Mouse (Mus musculus): ENCODE measurements at regions not wholly inside any gene's neighbourhood (a gene's known extent, or its start where the extent isn't known, plus 50 kb on each side); places are given as distances from the start of the nearest gene placed in this dataset.

- Histone ChIP-seq H3K4me3 (ENCODE audit: low read length) (no peak overlapping the region), H3K4me1 (ENCODE audit: control insufficient read depth, insufficient read depth, low read length) (0 out of 2 replicates have a peak, but pooled peaks cover under 1% of the 10 kb centered on the region), H3K36me3 (ENCODE audit: control insufficient read depth, insufficient read depth, low read length) (no peaks in the 10 kb centered on the region), H3K27me3 (ENCODE audit: control insufficient read depth, insufficient read depth, low read length) (no peaks in the 10 kb centered on the region), H3K9me3 (ENCODE audit: control insufficient read depth, low read length) (no peaks in the 10 kb centered on the region), H3K9ac (ENCODE audit: low read depth, low read length) (no peak overlapping the region), H3K27ac (ENCODE audit: low read depth, low read length) (0 out of 2 replicates have a peak overlapping the region, but pooled peaks have one; percentile 47), H3K4me2 (replicated peaks; ENCODE audit: low read depth, low read length) (no peak overlapping the region)
- ATAC-seq (ENCODE audit: low FRiP score, low TSS enrichment): peak; percentile 55; the same call in 1 of the 2 replicates
These were observed 165.8 kb upstream of the Sox11 start for GRCm38 (mm10) chr12:27508226-27508560.

- Histone ChIP-seq H3K27ac (ENCODE audit: low read depth, low read length) (peak overlapping the region; percentile 37; the same call in 1 of the 2 replicates), H3K9me3 (ENCODE audit: control insufficient read depth, low read length) (no peaks in the 10 kb centered on the region), H3K27me3 (ENCODE audit: control insufficient read depth, insufficient read depth, low read length) (no peaks in the 10 kb centered on the region), H3K4me1 (ENCODE audit: control insufficient read depth, insufficient read depth, low read length) (peaks cover 6% of the 10 kb centered on the region; the same call in 1 of the 2 replicates), H3K9ac (ENCODE audit: low read depth, low read length) (no peak overlapping the region), H3K4me3 (ENCODE audit: low read length) (no peak overlapping the region), H3K4me2 (replicated peaks; ENCODE audit: low read depth, low read length) (no peak overlapping the region), H3K36me3 (ENCODE audit: control insufficient read depth, insufficient read depth, low read length) (no peaks in the 10 kb centered on the region)
- ATAC-seq (ENCODE audit: low FRiP score, low TSS enrichment): peak; percentile 85
- WGBS: 51% methylated on average over 5 of the region's 5 CpGs
These were observed 165.3 kb upstream of the Sox11 start for GRCm38 (mm10) chr12:27507523-27508225.

- H3K4me2 ChIP-seq (replicated peaks; ENCODE audit: low read depth, low read length): no peak overlapping the region
- 22% methylated on average over 6 of the region's 6 CpGs for WGBS
- H3K4me3 ChIP-seq (ENCODE audit: low read length): no peak overlapping the region
- no peak overlapping the region for H3K27ac ChIP-seq (ENCODE audit: low read depth, low read length)
- H3K9ac ChIP-seq (ENCODE audit: low read depth, low read length): no peak overlapping the region
- no peaks in the 10 kb centered on the region for H3K36me3 ChIP-seq (ENCODE audit: control insufficient read depth, insufficient read depth, low read length)
- H3K27me3 ChIP-seq (ENCODE audit: control insufficient read depth, insufficient read depth, low read length): no peaks in the 10 kb centered on the region
- peaks cover 19% of the 10 kb centered on the region for H3K4me1 ChIP-seq (ENCODE audit: control insufficient read depth, insufficient read depth, low read length)
- peak; percentile 32; the same call in 1 of the 2 replicates for ATAC-seq (ENCODE audit: low FRiP score, low TSS enrichment)
- no peaks in the 10 kb centered on the region for H3K9me3 ChIP-seq (ENCODE audit: control insufficient read depth, low read length)
These were observed 160.5 kb upstream of the Sox11 start for GRCm38 (mm10) chr12:27502716-27503486.

GRCm38 (mm10) chr12:27500516-27500915 is 158.1 kb upstream of the Sox11 start:
- Histone ChIP-seq H3K9me3 (ENCODE audit: control insufficient read depth, low read length) (no peaks in the 10 kb centered on the region), H3K27ac (ENCODE audit: low read depth, low read length) (no peak overlapping the region), H3K36me3 (ENCODE audit: control insufficient read depth, insufficient read depth, low read length) (no peaks in the 10 kb centered on the region), H3K4me3 (ENCODE audit: low read length) (no peak overlapping the region), H3K4me1 (ENCODE audit: control insufficient read depth, insufficient read depth, low read length) (peaks cover 19% of the 10 kb centered on the region), H3K9ac (ENCODE audit: low read depth, low read length) (no peak overlapping the region), H3K27me3 (ENCODE audit: control insufficient read depth, insufficient read depth, low read length) (no peaks in the 10 kb centered on the region), H3K4me2 (replicated peaks; ENCODE audit: low read depth, low read length) (no peak overlapping the region)
- WGBS: 12% methylated on average over 5 of the region's 5 CpGs
- peak; percentile 84 for ATAC-seq (ENCODE audit: low FRiP score, low TSS enrichment)

GRCm38 (mm10) chr12:27499276-27499675 is 156.9 kb upstream of the Sox11 start:
- Histone ChIP-seq H3K9me3 (ENCODE audit: control insufficient read depth, low read length) (no peaks in the 10 kb centered on the region), H3K27me3 (ENCODE audit: control insufficient read depth, insufficient read depth, low read length) (no peaks in the 10 kb centered on the region), H3K4me3 (ENCODE audit: low read length) (no peak overlapping the region), H3K27ac (ENCODE audit: low read depth, low read length) (no peak overlapping the region), H3K4me1 (ENCODE audit: control insufficient read depth, insufficient read depth, low read length) (peaks cover 19% of the 10 kb centered on the region), H3K36me3 (ENCODE audit: control insufficient read depth, insufficient read depth, low read length) (no peaks in the 10 kb centered on the region), H3K4me2 (replicated peaks; ENCODE audit: low read depth, low read length) (no peak overlapping the region), H3K9ac (ENCODE audit: low read depth, low read length) (no peak overlapping the region)
- 61% methylated on average over 2 of the region's 2 CpGs for WGBS
- no peak for ATAC-seq (ENCODE audit: low FRiP score, low TSS enrichment)

- peaks cover 17% of the 10 kb centered on the region; the same call in 1 of the 2 replicates for H3K4me1 ChIP-seq (ENCODE audit: control insufficient read depth, insufficient read depth, low read length)
- no peak overlapping the region for H3K27ac ChIP-seq (ENCODE audit: low read depth, low read length)
- ATAC-seq (ENCODE audit: low FRiP score, low TSS enrichment): no peak
- H3K4me2 ChIP-seq (replicated peaks; ENCODE audit: low read depth, low read length): no peak overlapping the region
- WGBS: 57% methylated on average over 6 of the region's 6 CpGs
- H3K36me3 ChIP-seq (ENCODE audit: control insufficient read depth, insufficient read depth, low read length): no peaks in the 10 kb centered on the region
- H3K4me3 ChIP-seq (ENCODE audit: low read length): no peak overlapping the region
- H3K9me3 ChIP-seq (ENCODE audit: control insufficient read depth, low read length): no peaks in the 10 kb centered on the region
- H3K9ac ChIP-seq (ENCODE audit: low read depth, low read length): no peak overlapping the region
- no peaks in the 10 kb centered on the region for H3K27me3 ChIP-seq (ENCODE audit: control insufficient read depth, insufficient read depth, low read length)
These were observed 154.6 kb upstream of the Sox11 start for GRCm38 (mm10) chr12:27496826-27497557.

GRCm38 (mm10) chr12:27492270-27492669 is 149.9 kb upstream of the Sox11 start:
- WGBS: 15% methylated on average over 2 of the region's 2 CpGs
- H3K27ac ChIP-seq (ENCODE audit: low read depth, low read length): no peak overlapping the region
- H3K4me2 ChIP-seq (replicated peaks; ENCODE audit: low read depth, low read length): no peak overlapping the region
- H3K9ac ChIP-seq (ENCODE audit: low read depth, low read length): no peak overlapping the region
- no peak overlapping the region for H3K4me3 ChIP-seq (ENCODE audit: low read length)
- H3K36me3 ChIP-seq (ENCODE audit: control insufficient read depth, insufficient read depth, low read length): no peaks in the 10 kb centered on the region
- ATAC-seq (ENCODE audit: low FRiP score, low TSS enrichment): peak; percentile 89
- peaks cover 12% of the 10 kb centered on the region; the same call in 1 of the 2 replicates for H3K4me1 ChIP-seq (ENCODE audit: control insufficient read depth, insufficient read depth, low read length)
- no peaks in the 10 kb centered on the region for H3K9me3 ChIP-seq (ENCODE audit: control insufficient read depth, low read length)
- H3K27me3 ChIP-seq (ENCODE audit: control insufficient read depth, insufficient read depth, low read length): no peaks in the 10 kb centered on the region

GRCm38 (mm10) chr12:27481230-27481629 is 138.9 kb upstream of the Sox11 start:
- Histone ChIP-seq H3K9ac (ENCODE audit: low read depth, low read length) (no peak overlapping the region), H3K36me3 (ENCODE audit: control insufficient read depth, insufficient read depth, low read length) (no peaks in the 10 kb centered on the region), H3K27me3 (ENCODE audit: control insufficient read depth, insufficient read depth, low read length) (no peaks in the 10 kb centered on the region), H3K4me3 (ENCODE audit: low read length) (no peak overlapping the region), H3K4me1 (ENCODE audit: control insufficient read depth, insufficient read depth, low read length) (no peaks in the 10 kb centered on the region), H3K4me2 (replicated peaks; ENCODE audit: low read depth, low read length) (no peak overlapping the region), H3K9me3 (ENCODE audit: control insufficient read depth, low read length) (no peaks in the 10 kb centered on the region), H3K27ac (ENCODE audit: low read depth, low read length) (no peak overlapping the region)
- no peak for ATAC-seq (ENCODE audit: low FRiP score, low TSS enrichment)

- H3K27me3 ChIP-seq (ENCODE audit: control insufficient read depth, insufficient read depth, low read length): no peaks in the 10 kb centered on the region
- no peak overlapping the region for H3K9ac ChIP-seq (ENCODE audit: low read depth, low read length)
- ATAC-seq (ENCODE audit: low FRiP score, low TSS enrichment): no peak
- no peak overlapping the region for H3K27ac ChIP-seq (ENCODE audit: low read depth, low read length)
- no peaks in the 10 kb centered on the region for H3K9me3 ChIP-seq (ENCODE audit: control insufficient read depth, low read length)
- no peaks in the 10 kb centered on the region for H3K4me1 ChIP-seq (ENCODE audit: control insufficient read depth, insufficient read depth, low read length)
- no peak overlapping the region for H3K4me3 ChIP-seq (ENCODE audit: low read length)
- 93% methylated on average over 7 of the region's 7 CpGs for WGBS
- H3K4me2 ChIP-seq (replicated peaks; ENCODE audit: low read depth, low read length): no peak overlapping the region
- H3K36me3 ChIP-seq (ENCODE audit: control insufficient read depth, insufficient read depth, low read length): no peaks in the 10 kb centered on the region
These were observed 137.2 kb upstream of the Sox11 start for GRCm38 (mm10) chr12:27479601-27480001.

Measured in kidney, embryonic 14.5 days (tissue).